Mouse (Mus musculus) liver, embryonic 13.5 days (tissue): Measurements from ENCODE around the gene Aldh18a1. TPM values are rescaled to one million over a fixed set of nuclear protein-coding genes. Genes with fewer than 3 reads are reported as not detected.
"Not testable (repeated sequence)": the region's sequence is repeated elsewhere in the genome, so short reads cannot be mapped to it uniquely, and the experiment has no call there.

ENCODE experiments used
- ATAC-seq: fragments of 200-750 bp; cut with Nextera tagmentation; 2 replicates; pipeline ENCODE4 v1.8.0; 2017; ENCODE audit warnings: low read depth, mild to moderate bottlenecking, moderate number of reproducible peaks, moderate library complexity
- DNase-seq: peaks from one replicate; pipeline ENCODE4 v3.0.0; 2022
- H3K27ac ChIP-seq: fragments of 300-500 bp; sonication (generic); 2 replicates; pipeline ENCODE4 v1.5.1; 2015; ENCODE audit warnings: moderate library complexity, mild to moderate bottlenecking, inconsistent platforms
- H3K27me3 ChIP-seq: fragments of 300-500 bp; sonication (generic); 2 replicates; pipeline ENCODE4 v1.6.1; 2015; ENCODE audit warnings: mild to moderate bottlenecking, inconsistent platforms
- H3K36me3 ChIP-seq: fragments of 300-500 bp; sonication (generic); 2 replicates; pipeline ENCODE4 v1.6.1; 2015; ENCODE audit warnings: mild to moderate bottlenecking, inconsistent platforms
- H3K4me1 ChIP-seq: fragments of 300-500 bp; sonication (generic); replicated peaks from 2 replicates; pipeline ENCODE4 v1.6.1; 2015; ENCODE audit warnings: inconsistent platforms
- H3K4me2 ChIP-seq: fragments of 300-500 bp; sonication (generic); 2 replicates; pipeline ENCODE4 v1.6.1; 2015; ENCODE audit warnings: inconsistent platforms, mild to moderate bottlenecking, moderate library complexity
- H3K4me3 ChIP-seq: fragments of 300-500 bp; sonication (generic); replicated peaks from 2 replicates; pipeline ENCODE4 v1.5.1; 2015; ENCODE audit warnings: mild to moderate bottlenecking, inconsistent platforms
- H3K9ac ChIP-seq: fragments of 300-500 bp; sonication (generic); 2 replicates; pipeline ENCODE4 v1.6.1; 2015; ENCODE audit warnings: mild to moderate bottlenecking, inconsistent platforms
- H3K9me3 ChIP-seq: fragments of 300-500 bp; sonication (generic); replicated peaks from 2 replicates; pipeline ENCODE4 v1.6.1; 2016; ENCODE audit warnings: inconsistent platforms
- WGBS: fragments of 180-500 bp; shearing (Covaris S2); methylation state at CpG from one replicate; pipeline ENCODE4 v1.1.7; 2015; ENCODE audit not compliant: insufficient replicate concordance; 5-methylcytosine and 5-hydroxymethylcytosine counted together
- polyA plus RNA-seq: library from polyadenylated mRNA; unstranded; fragments of >200 nt; fragmentation: Nextera tagmentation; extraction: Ambion mirVana; gene quantifications from 2 replicates; pipeline ENCODE4 v1.2.1, GENCODE M21; 2015

Aldh18a1 gene
- 42.9 and 51.0 TPM in 2 replicates for polyA plus RNA-seq

DNA sequence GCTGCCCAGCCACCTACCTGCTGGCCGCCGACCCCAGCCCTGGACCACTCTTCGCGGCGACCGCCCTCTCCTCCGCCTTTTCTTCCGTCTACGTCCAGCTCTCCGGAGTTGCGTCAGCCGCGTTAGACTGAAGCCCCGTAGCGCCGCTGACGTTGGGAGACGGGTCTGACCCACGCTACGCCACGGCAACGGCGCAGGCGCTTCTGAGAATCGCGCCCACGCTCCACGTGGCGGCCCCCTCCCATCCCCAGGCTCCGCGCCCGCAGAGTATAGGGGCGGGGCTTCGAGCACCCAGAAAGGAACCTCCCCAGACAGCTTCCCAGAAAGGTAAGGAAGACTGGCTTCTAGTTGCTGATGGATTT, at the start of gene Aldh18a1:
Gene Aldh18a1, minus strand, starts transcription at position 171 of the 362 bp plus-strand sequence.
- WGBS, result under 1% methylated on average over 34 of the region's 34 CpGs
- Histone ChIP-seq H3K36me3 (peaks cover 20% of the 10 kb centered on the region), H3K9me3 (no peaks in the 10 kb centered on the region), H3K27ac (peak within 1 kb of the TSS; percentile 84), H3K4me1 (peaks cover 44% of the 10 kb centered on the region), H3K4me2 (peak within 1 kb of the TSS; percentile 94), H3K9ac (peak within 1 kb of the TSS; percentile 82), H3K27me3 (no peaks in the 10 kb centered on the region), H3K4me3 (peak within 1 kb of the TSS; percentile 83)
- ATAC-seq, result peak; percentile 83
- DNase-seq, result peak; percentile 87

DNA sequence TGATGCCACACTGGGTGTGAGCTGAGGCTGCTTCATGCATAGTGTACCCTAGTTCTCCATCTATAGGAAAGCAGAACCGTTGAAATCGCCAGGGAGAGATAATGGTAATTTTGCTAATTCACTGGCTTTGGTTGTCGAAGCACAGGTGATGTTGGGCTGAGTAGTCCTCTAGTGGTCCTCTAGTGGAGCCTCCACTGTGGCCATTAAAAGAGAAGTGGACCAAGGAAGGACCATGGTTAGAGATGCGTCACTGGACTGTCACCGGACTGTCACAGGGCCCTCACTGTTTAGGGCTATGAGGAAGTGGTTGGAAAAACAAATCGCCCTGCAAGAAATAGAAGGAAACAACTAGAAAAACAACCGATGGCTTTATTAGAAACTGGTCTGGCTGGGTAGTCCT, 49.3 kb upstream of the Aldh18a1 start:
- no peaks in the 10 kb centered on the region for H3K9me3 ChIP-seq
- no peak overlapping the region for H3K27ac ChIP-seq
- WGBS, result 22% methylated on average over 7 of the region's 7 CpGs
- H3K36me3 ChIP-seq, result no peaks in the 10 kb centered on the region
- ATAC-seq, result no peak
- no peak for DNase-seq
- H3K4me3 ChIP-seq, result no peak overlapping the region
- H3K27me3 ChIP-seq, result no peaks in the 10 kb centered on the region
- no peak overlapping the region for H3K4me2 ChIP-seq
- no peak overlapping the region for H3K9ac ChIP-seq
- peaks cover 11% of the 10 kb centered on the region for H3K4me1 ChIP-seq

DNA sequence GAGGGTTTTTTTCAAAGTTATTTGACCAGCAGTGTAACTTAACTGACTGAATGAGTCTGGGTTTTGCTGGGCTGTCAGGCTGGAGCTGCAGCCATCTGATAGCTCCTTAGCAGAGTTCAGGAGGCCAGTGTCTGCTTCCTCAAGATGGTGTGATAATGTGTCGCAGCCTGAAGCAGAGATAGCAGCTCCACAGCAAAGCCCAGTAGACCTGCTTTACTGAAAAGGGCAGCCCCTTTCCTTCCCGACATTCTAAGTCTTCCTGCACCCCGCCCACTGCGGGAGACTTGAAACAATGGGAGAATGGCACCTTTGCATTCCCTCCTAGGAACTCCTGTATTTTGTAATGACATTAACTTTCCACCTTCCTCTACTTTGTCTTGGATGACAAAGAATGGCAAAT, 48.8 kb upstream of the Aldh18a1 start:
- DNase-seq (peak; percentile 23), ATAC-seq (peak; percentile 77)
- WGBS, result 7% methylated on average over 4 of the region's 4 CpGs
- Histone ChIP-seq H3K4me1 (peaks cover 11% of the 10 kb centered on the region), H3K4me3 (no peak overlapping the region), H3K27me3 (no peaks in the 10 kb centered on the region), H3K9me3 (no peaks in the 10 kb centered on the region), H3K4me2 (no peak overlapping the region), H3K36me3 (no peaks in the 10 kb centered on the region), H3K9ac (no peak overlapping the region), H3K27ac (no peak overlapping the region)

DNA sequence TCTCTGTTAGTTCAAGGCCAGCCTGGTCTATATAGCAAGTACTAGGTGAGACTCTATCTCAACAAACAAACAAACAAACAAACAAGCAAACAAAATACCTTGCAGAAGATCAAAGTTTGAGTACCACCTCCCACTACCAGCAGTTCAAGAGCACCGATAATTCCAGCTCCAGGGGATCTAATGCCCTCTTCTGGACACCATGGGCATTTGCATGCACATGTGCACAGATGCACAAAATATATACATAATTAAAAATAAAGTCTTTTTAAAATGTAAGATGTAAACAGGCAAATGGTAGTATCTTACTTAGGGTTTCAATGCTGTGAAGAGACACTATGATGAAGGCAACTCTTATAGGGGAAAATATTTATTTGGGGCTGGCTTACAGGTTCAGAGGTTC, 44.9 kb upstream of the Aldh18a1 start:
- WGBS, result 63% methylated on average over 1 of the region's 1 CpGs
- H3K36me3 ChIP-seq, result no peaks in the 10 kb centered on the region
- H3K4me1 ChIP-seq, result peaks cover 11% of the 10 kb centered on the region
- no peak overlapping the region for H3K4me3 ChIP-seq
- no peaks in the 10 kb centered on the region for H3K27me3 ChIP-seq
- H3K4me2 ChIP-seq, result no peak overlapping the region
- DNase-seq, result no peak
- no peak overlapping the region for H3K9ac ChIP-seq
- H3K9me3 ChIP-seq, result no peaks in the 10 kb centered on the region
- no peak overlapping the region for H3K27ac ChIP-seq
- ATAC-seq, result no peak

DNA sequence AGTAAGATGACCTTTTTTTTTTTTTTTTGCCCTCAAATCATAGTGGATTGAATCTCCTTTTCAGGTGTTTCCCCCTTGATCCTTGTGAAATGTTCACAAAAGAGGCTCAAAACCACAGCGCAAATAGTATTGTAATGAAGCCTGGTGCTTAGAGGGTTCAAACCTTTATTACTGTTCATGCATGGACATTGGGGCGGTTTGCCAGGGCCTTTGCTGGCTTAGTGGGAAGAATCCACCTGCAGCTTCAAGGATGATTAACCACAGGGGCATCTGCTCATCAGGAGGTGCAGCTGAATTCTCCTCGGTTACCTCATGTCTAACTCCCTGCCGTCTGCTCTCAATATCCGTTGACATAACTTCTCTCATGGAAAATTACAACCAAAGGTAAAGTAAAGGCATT, 44.4 kb upstream of the Aldh18a1 start:
- DNase-seq, result no peak
- H3K27ac ChIP-seq, result no peak overlapping the region
- WGBS, result 76% methylated on average over 5 of the region's 5 CpGs

DNA sequence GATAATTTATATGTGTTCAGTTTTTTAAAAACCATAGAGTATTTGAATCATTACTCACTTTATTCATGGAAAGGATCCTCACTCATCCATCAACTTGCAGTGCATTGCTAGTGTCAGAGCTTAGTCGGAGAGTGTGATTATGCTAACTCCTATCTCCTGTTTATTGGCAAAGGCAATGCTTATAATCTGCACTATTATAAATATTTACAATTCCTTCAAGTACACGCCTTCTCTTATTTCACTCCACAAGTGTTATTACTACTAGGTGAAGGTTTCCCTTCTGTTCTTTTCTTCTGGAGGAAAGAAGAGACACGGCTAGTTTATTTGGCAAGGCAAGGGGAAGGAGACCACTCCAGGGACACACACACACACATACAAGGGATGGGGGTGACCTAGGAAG, 43.9 kb upstream of the Aldh18a1 start:
- Histone ChIP-seq H3K36me3 (no peaks in the 10 kb centered on the region), H3K9me3 (no peaks in the 10 kb centered on the region), H3K4me1 (peaks cover 6% of the 10 kb centered on the region), H3K4me2 (no peak overlapping the region), H3K4me3 (no peak overlapping the region), H3K9ac (no peak overlapping the region), H3K27me3 (no peaks in the 10 kb centered on the region), H3K27ac (no peak overlapping the region)
- WGBS, result 63% methylated on average over 3 of the region's 3 CpGs
- ATAC-seq (no peak), DNase-seq (no peak)

More for the DNA sequence above, 44.4 kb upstream of the Aldh18a1 start:
- Histone ChIP-seq H3K4me3 (no peak overlapping the region), H3K9ac (no peak overlapping the region), H3K4me1 (peaks cover 11% of the 10 kb centered on the region), H3K27me3 (no peaks in the 10 kb centered on the region), H3K36me3 (no peaks in the 10 kb centered on the region), H3K4me2 (no peak overlapping the region), H3K9me3 (no peaks in the 10 kb centered on the region)
- no peak for ATAC-seq

DNA sequence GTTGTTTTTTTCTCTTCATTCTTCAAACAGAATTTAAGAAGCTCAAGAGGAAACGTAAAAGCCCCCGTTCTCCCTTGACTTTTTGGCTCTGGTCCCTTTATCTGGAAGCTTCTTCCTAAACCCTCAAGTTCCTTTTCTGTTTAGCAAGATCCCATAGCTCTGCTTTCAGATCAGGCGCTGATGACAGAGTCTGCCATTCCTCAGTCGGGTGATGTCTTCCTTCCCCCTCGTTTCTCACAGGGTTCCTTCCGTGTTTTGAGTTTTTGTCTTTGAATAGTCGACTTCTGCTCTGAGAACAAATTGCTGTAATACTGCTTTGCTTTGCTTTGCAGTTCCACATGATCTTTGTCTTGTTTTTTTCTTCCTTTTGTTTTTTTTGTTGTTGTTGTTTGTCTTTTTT, 42.3 kb upstream of the Aldh18a1 start:
- no peak overlapping the region for H3K9ac ChIP-seq
- no peak overlapping the region for H3K27ac ChIP-seq
- H3K4me1 ChIP-seq, result no peaks in the 10 kb centered on the region
- H3K27me3 ChIP-seq, result no peaks in the 10 kb centered on the region
- H3K4me3 ChIP-seq, result no peak overlapping the region
- no peak for DNase-seq
- WGBS, result 20% methylated on average over 7 of the region's 7 CpGs
- H3K9me3 ChIP-seq, result no peaks in the 10 kb centered on the region
- H3K4me2 ChIP-seq, result no peak overlapping the region
- no peak for ATAC-seq
- no peaks in the 10 kb centered on the region for H3K36me3 ChIP-seq

DNA sequence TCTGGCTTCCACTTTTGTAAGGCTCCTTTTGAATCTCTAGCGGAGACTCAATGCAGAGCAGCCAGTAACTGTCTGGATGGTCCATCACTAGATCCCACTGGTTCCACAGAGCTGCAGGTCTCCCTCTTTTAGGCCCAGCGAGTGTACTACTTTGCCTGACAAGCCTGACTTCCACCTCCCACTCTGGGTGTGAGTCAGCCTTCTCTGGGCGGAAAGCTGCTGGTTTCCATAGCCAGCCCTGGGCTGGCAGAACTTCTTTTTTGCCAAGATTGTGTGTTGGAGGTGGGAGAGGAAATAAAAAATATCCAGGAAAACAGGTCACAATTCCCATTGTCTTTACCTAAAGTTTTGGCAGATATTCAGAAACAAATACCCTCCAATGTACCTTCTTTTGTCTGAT, 41.8 kb upstream of the Aldh18a1 start:
- Histone ChIP-seq H3K27me3 (no peaks in the 10 kb centered on the region), H3K4me1 (no peaks in the 10 kb centered on the region), H3K36me3 (no peaks in the 10 kb centered on the region), H3K9ac (no peak overlapping the region), H3K9me3 (no peaks in the 10 kb centered on the region), H3K4me3 (no peak overlapping the region), H3K27ac (no peak overlapping the region), H3K4me2 (no peak overlapping the region)
- no peak for DNase-seq
- 54% methylated on average over 3 of the region's 3 CpGs for WGBS
- no peak for ATAC-seq

DNA sequence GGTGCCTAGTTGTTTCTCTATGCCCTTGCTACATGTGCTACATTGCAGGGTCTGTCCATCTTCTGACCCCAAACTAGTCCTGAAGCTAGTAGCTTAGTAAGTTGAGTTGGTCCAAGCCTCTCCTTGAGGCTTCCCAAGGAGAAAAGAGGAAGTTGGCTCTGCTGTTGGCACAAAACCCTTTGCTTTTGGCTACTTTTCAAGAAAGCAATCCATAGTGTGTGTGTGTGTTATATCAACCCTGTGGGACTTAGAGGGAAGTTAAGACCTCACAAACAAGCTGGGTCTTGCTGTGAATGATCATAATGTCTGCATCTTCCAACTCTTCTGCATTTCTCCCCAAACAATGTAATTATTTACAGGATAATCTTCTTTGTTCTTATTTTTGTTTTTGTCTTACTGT, 40.7 kb upstream of the Aldh18a1 start:
- ATAC-seq, result no peak
- Histone ChIP-seq H3K27ac (no peak overlapping the region), H3K36me3 (no peaks in the 10 kb centered on the region), H3K4me3 (no peak overlapping the region), H3K27me3 (no peaks in the 10 kb centered on the region), H3K9me3 (no peaks in the 10 kb centered on the region), H3K4me1 (no peaks in the 10 kb centered on the region), H3K9ac (no peak overlapping the region), H3K4me2 (no peak overlapping the region)
- DNase-seq, result no peak

DNA sequence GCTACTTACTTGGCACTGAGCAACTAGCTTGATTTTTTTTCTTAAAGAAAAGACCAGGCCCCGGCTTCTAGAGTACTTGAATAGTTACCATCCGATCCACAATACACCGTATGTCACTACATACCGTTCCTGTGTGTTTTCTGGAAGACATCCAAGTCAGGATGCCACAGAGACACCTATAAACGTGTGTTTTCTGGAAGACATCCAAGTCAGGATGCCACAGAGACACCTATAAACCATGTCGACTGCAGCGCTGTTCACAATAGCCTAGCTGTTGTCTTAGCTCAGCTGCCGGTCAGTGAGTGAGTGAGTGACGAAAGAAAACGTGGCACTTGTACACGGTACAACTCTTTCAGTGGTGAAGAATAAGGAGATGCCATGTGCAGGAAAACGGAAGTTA, 37.7 kb upstream of the Aldh18a1 start:
- Histone ChIP-seq H3K4me1 (no peaks in the 10 kb centered on the region), H3K9me3 (no peaks in the 10 kb centered on the region), H3K4me2 (no peak overlapping the region), H3K27ac (no peak overlapping the region), H3K9ac (no peak overlapping the region), H3K36me3 (no peaks in the 10 kb centered on the region), H3K4me3 (no peak overlapping the region), H3K27me3 (peaks cover 3% of the 10 kb centered on the region; the same call in 1 of the 2 replicates)
- 74% methylated on average over 12 of the region's 12 CpGs for WGBS
- ATAC-seq, result no peak
- DNase-seq, result no peak

DNA sequence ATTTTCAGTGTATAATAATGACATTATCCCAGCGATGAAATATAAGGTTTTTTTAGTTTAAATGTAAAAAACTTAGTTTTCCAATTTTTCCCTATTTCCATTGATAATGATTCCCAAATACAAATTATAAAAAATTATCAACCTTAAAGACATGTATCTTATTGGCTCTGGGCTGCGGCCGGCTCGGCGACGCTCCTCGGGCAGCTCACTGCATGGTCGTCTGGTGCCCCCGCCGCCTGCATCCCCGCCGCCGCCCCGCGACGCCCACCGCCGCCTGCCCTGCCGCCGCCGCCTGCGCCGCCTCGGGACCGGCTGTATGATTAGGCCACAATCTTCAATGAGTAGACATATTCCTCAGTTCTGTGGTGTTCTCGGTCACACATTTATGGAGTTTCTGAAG, 33.4 kb upstream of the Aldh18a1 start:
- not testable (repeated sequence) for H3K4me1 ChIP-seq, ATAC-seq, DNase-seq, H3K27me3 ChIP-seq, H3K27ac ChIP-seq, H3K36me3 ChIP-seq, H3K4me3 ChIP-seq, H3K4me2 ChIP-seq, H3K9me3 ChIP-seq, H3K9ac ChIP-seq
- WGBS, result 76% methylated on average over 16 of the region's 26 CpGs

DNA sequence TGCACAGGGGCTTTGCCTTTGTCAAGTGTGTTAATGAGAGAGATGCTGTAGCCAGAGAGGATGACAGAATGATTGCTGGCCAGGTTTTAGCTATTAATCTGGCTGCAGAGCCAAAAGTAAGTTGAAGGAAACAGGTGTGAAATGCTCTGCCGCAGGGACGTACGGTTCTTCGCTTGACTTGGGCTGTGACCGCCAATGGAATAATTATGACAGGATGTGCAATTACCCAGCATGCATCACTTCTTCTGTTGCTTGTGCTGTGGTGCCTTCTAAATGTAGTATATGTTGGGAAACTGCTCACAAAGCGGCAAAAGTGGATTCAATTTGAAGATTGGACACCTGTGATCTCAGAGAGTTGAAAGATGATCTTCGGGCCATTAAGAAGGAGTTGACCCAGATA, 27.8 kb upstream of the Aldh18a1 start:
- H3K36me3 ChIP-seq, result no peaks in the 10 kb centered on the region
- H3K27ac ChIP-seq, result no peak overlapping the region
- peaks cover 6% of the 10 kb centered on the region for H3K4me1 ChIP-seq
- DNase-seq (no peak), ATAC-seq (no peak)
- H3K9ac ChIP-seq, result no peak overlapping the region
- H3K27me3 ChIP-seq, result peaks cover under 1% of the 10 kb centered on the region; the same call in 1 of the 2 replicates
- WGBS, result 76% methylated on average over 7 of the region's 7 CpGs
- H3K4me3 ChIP-seq, result no peak overlapping the region
- no peaks in the 10 kb centered on the region for H3K9me3 ChIP-seq
- no peak overlapping the region for H3K4me2 ChIP-seq
